In genomic region chr5:37447546-37447945, GRCm38 (mm10) we compare ENCODE assay signal across 27 mouse cellular contexts.
DNase-seq lines count a peak whose midpoint lies in the region; ATAC-seq lines count a peak whose summit lies in the region.
"Had no signal": no experiment of that assay in that cellular context is flagged by ENCODE, and none has a peak within 500 bp of the region (broad histone marks: within the 10 kb centered on the region; RNA-seq: fewer than 3 reads in every experiment).

No protein-coding gene starts in this region.

- WGBS in kidney, embryonic 15.5 days, result 84% methylated on average over 3 of the region's 3 CpGs
- WGBS in neural tube, embryonic 15.5 days, result 86% methylated on average over 3 of the region's 3 CpGs

- DNase-seq in kidney, adult 11 months, result peak; percentile 78
- no peak for DNase-seq in kidney, postnatal 4 days
- peak; percentile 75 to 81 for DNase-seq in kidney, adult 8-10 months
- DNase-seq in kidney, postnatal 36 days, result peak; percentile 71 to 82
- DNase-seq: adrenal gland, adult 8-10 months; adrenal gland, postnatal 25 days; cerebellum, adult 11-12 months; cerebellum, adult 8-10 months; cerebellum, postnatal 10 days; cerebellum, postnatal 36 days; embryo, embryonic 11 days; gastrocnemius, postnatal 25 days; heart, adult 18-20 months; heart, postnatal 10 days; heart, postnatal 36 days had no signal

- ATAC-seq in kidney, embryonic 15.5 days (replicated peaks; ENCODE audit: low FRiP score), result no peak
- no peak for ATAC-seq in neural tube, embryonic 15.5 days (ENCODE audit: low FRiP score)
- ATAC-seq: activated CD4-positive, CD25-positive, alpha-beta regulatory T cell, adult 4 months; forebrain, embryonic 15.5 days had no signal

- H3K4me3 ChIP-seq in kidney, embryonic 15.5 days (replicated peaks), result no peak overlapping the region
- no peak overlapping the region for H3K4me3 ChIP-seq in neural tube, embryonic 15.5 days (replicated peaks)
- H3K4me3 ChIP-seq: embryonic facial prominence, embryonic 10.5 days; embryonic facial prominence, embryonic 13.5 days; erythroblast, embryonic 14.5 days; forebrain, embryonic 12.5 days; forebrain, embryonic 15.5 days; heart, embryonic 12.5 days; heart, embryonic 15.5 days; hindbrain, embryonic 10.5 days; hindbrain, embryonic 13.5 days had no signal

- H3K27ac ChIP-seq in kidney, embryonic 15.5 days, result no peak overlapping the region
- H3K27ac ChIP-seq in neural tube, embryonic 15.5 days (replicated peaks), result no peak overlapping the region
- H3K27ac ChIP-seq: embryonic facial prominence, embryonic 10.5 days; embryonic facial prominence, embryonic 13.5 days; forebrain, embryonic 12.5 days; forebrain, embryonic 15.5 days; heart, embryonic 15.5 days; hindbrain, embryonic 10.5 days; hindbrain, embryonic 13.5 days had no signal

- no peaks in the 10 kb centered on the region for H3K9me3 ChIP-seq in kidney, embryonic 15.5 days (replicated peaks)
- H3K9me3 ChIP-seq in neural tube, embryonic 15.5 days (replicated peaks), result 0 out of 2 replicates have a peak, but pooled peaks cover 3% of the 10 kb centered on the region
- H3K9me3 ChIP-seq: embryonic facial prominence, embryonic 10.5 days; embryonic facial prominence, embryonic 13.5 days; forebrain, embryonic 12.5 days; forebrain, embryonic 15.5 days; heart, embryonic 15.5 days; hindbrain, embryonic 10.5 days; hindbrain, embryonic 13.5 days had no signal

- no peaks in the 10 kb centered on the region for H3K4me1 ChIP-seq in kidney, embryonic 15.5 days
- no peaks in the 10 kb centered on the region for H3K4me1 ChIP-seq in neural tube, embryonic 15.5 days
- H3K4me1 ChIP-seq: embryonic facial prominence, embryonic 10.5 days; embryonic facial prominence, embryonic 13.5 days; forebrain, embryonic 12.5 days; forebrain, embryonic 15.5 days; heart, embryonic 12.5 days; heart, embryonic 15.5 days; hindbrain, embryonic 13.5 days had no signal

- no peak overlapping the region for H3K4me2 ChIP-seq in kidney, embryonic 15.5 days
- no peak overlapping the region for H3K4me2 ChIP-seq in neural tube, embryonic 15.5 days
- H3K4me2 ChIP-seq: embryonic facial prominence, embryonic 13.5 days; forebrain, embryonic 12.5 days; forebrain, embryonic 15.5 days; heart, embryonic 12.5 days; heart, embryonic 15.5 days; hindbrain, embryonic 13.5 days had no signal

- H3K36me3 ChIP-seq in kidney, embryonic 15.5 days, result no peaks in the 10 kb centered on the region
- no peaks in the 10 kb centered on the region for H3K36me3 ChIP-seq in neural tube, embryonic 15.5 days
- H3K36me3 ChIP-seq: embryonic facial prominence, embryonic 10.5 days; embryonic facial prominence, embryonic 13.5 days; forebrain, embryonic 12.5 days; forebrain, embryonic 15.5 days; heart, embryonic 12.5 days; heart, embryonic 15.5 days; hindbrain, embryonic 10.5 days had no signal

- no peak overlapping the region for H3K9ac ChIP-seq in kidney, embryonic 15.5 days
- no peak overlapping the region for H3K9ac ChIP-seq in neural tube, embryonic 15.5 days (replicated peaks)
- H3K9ac ChIP-seq: embryonic facial prominence, embryonic 13.5 days; forebrain, embryonic 12.5 days; forebrain, embryonic 15.5 days; heart, embryonic 12.5 days; heart, embryonic 15.5 days; hindbrain, embryonic 13.5 days had no signal

- no peaks in the 10 kb centered on the region for H3K27me3 ChIP-seq in kidney, embryonic 15.5 days
- H3K27me3 ChIP-seq in neural tube, embryonic 15.5 days (replicated peaks), result no peaks in the 10 kb centered on the region
- H3K27me3 ChIP-seq: embryonic facial prominence, embryonic 13.5 days; forebrain, embryonic 12.5 days; forebrain, embryonic 15.5 days; heart, embryonic 12.5 days; heart, embryonic 15.5 days; hindbrain, embryonic 13.5 days had no signal

Comparison
In these comparisons a context has a peak if more than half of its experiments do, and no peak if none do; other contexts are left out.
1. DNase-seq: peak in kidney, adult 11 months (single experiment), kidney, adult 8-10 months (2 of 2) and kidney, postnatal 36 days (2 of 2); none in kidney, postnatal 4 days (0 of 2).